Mouse (Mus musculus): ENCODE data around the gene AC131692.1. TPM values are rescaled to one million over a fixed set of nuclear protein-coding genes. Genes with fewer than 3 reads are reported as not detected.

AC131692.1 gene
- polyA plus RNA-seq, 1 experiment = not detected

GRCm38 (mm10) chr19:6061641-6062302 lies 32.4 kb upstream of the AC131692.1 start:
- Histone ChIP-seq H3K36me3 (ENCODE audit: control insufficient read depth, insufficient read depth, low read length) (peaks cover 7% of the 10 kb centered on the region), H3K4me1 (ENCODE audit: control insufficient read depth, insufficient read depth, insufficient read length, low read length) (peaks cover 6% of the 10 kb centered on the region), H3K27me3 (ENCODE audit: control insufficient read depth, insufficient read depth, low read length) (no peaks in the 10 kb centered on the region), H3K4me3 (ENCODE audit: low read depth, low read length) (peak overlapping the region; percentile 97), H3K27ac (ENCODE audit: insufficient read depth, low read depth, low read length) (peak overlapping the region; percentile 88)
- no peak for TF ChIP-seq CTCF (IDR thresholded peaks at IDR 0.05; ENCODE audit: extremely low read depth, insufficient read length, insufficient replicate concordance, low read depth, low read length)
- peak; percentile 29; the same call in 1 of the 2 replicates for TF ChIP-seq POLR2A (IDR thresholded peaks at IDR 0.05; ENCODE audit: low read depth, low read length)
- WGBS = under 1% methylated on average over 44 of the region's 44 CpGs

GRCm38 (mm10) chr19:6062418-6062817 lies 31.8 kb upstream of the AC131692.1 start:
- Histone ChIP-seq H3K27ac (ENCODE audit: insufficient read depth, low read depth, low read length) (peak overlapping the region; percentile 88), H3K4me3 (ENCODE audit: low read depth, low read length) (peak overlapping the region; percentile 97), H3K27me3 (ENCODE audit: control insufficient read depth, insufficient read depth, low read length) (no peaks in the 10 kb centered on the region), H3K4me1 (ENCODE audit: control insufficient read depth, insufficient read depth, insufficient read length, low read length) (peaks cover 9% of the 10 kb centered on the region), H3K36me3 (ENCODE audit: control insufficient read depth, insufficient read depth, low read length) (peaks cover 7% of the 10 kb centered on the region)
- no peak for TF ChIP-seq CTCF (IDR thresholded peaks at IDR 0.05; ENCODE audit: extremely low read depth, insufficient read length, insufficient replicate concordance, low read depth, low read length)
- WGBS = 16% methylated on average over 5 of the region's 5 CpGs

GRCm38 (mm10) chr19:6063081-6063480 lies 31.1 kb upstream of the AC131692.1 start:
- Histone ChIP-seq H3K27ac (ENCODE audit: insufficient read depth, low read depth, low read length) (no peak overlapping the region), H3K36me3 (ENCODE audit: control insufficient read depth, insufficient read depth, low read length) (peaks cover 7% of the 10 kb centered on the region), H3K27me3 (ENCODE audit: control insufficient read depth, insufficient read depth, low read length) (no peaks in the 10 kb centered on the region), H3K4me1 (ENCODE audit: control insufficient read depth, insufficient read depth, insufficient read length, low read length) (peaks cover 11% of the 10 kb centered on the region), H3K4me3 (ENCODE audit: low read depth, low read length) (no peak overlapping the region)
- WGBS = 91% methylated on average over 6 of the region's 6 CpGs
- TF ChIP-seq POLR2A (IDR thresholded peaks at IDR 0.05; ENCODE audit: low read depth, low read length) (no peak), CTCF (IDR thresholded peaks at IDR 0.05; ENCODE audit: extremely low read depth, insufficient read length, insufficient replicate concordance, low read depth, low read length) (no peak)

- no peak overlapping the region for H3K27ac ChIP-seq (ENCODE audit: insufficient read depth, low read depth, low read length)
- peaks cover 13% of the 10 kb centered on the region for H3K4me1 ChIP-seq (ENCODE audit: control insufficient read depth, insufficient read depth, insufficient read length, low read length)
- TF ChIP-seq CTCF (IDR thresholded peaks at IDR 0.05; ENCODE audit: extremely low read depth, insufficient read length, insufficient replicate concordance, low read depth, low read length) = no peak
- no peak for TF ChIP-seq POLR2A (IDR thresholded peaks at IDR 0.05; ENCODE audit: low read depth, low read length)
- 21% methylated on average over 5 of the region's 5 CpGs for WGBS
- H3K27me3 ChIP-seq (ENCODE audit: control insufficient read depth, insufficient read depth, low read length) = no peaks in the 10 kb centered on the region
- peak overlapping the region; percentile 67 for H3K4me3 ChIP-seq (ENCODE audit: low read depth, low read length)
- H3K36me3 ChIP-seq (ENCODE audit: control insufficient read depth, insufficient read depth, low read length) = peaks cover 17% of the 10 kb centered on the region; the same call in 1 of the 2 replicates
Observed at GRCm38 (mm10) chr19:6066571-6066970, 27.6 kb upstream of the AC131692.1 start.

- Histone ChIP-seq H3K27ac (ENCODE audit: insufficient read depth, low read depth, low read length) (peak overlapping the region; percentile 33), H3K27me3 (ENCODE audit: control insufficient read depth, insufficient read depth, low read length) (no peaks in the 10 kb centered on the region), H3K36me3 (ENCODE audit: control insufficient read depth, insufficient read depth, low read length) (peaks cover 17% of the 10 kb centered on the region; the same call in 1 of the 2 replicates), H3K4me1 (ENCODE audit: control insufficient read depth, insufficient read depth, insufficient read length, low read length) (peaks cover 12% of the 10 kb centered on the region), H3K4me3 (ENCODE audit: low read depth, low read length) (peak overlapping the region; percentile 67)
- WGBS = under 1% methylated on average over 30 of the region's 30 CpGs
- TF ChIP-seq POLR2A (IDR thresholded peaks at IDR 0.05; ENCODE audit: low read depth, low read length) (no peak), CTCF (IDR thresholded peaks at IDR 0.05; ENCODE audit: extremely low read depth, insufficient read length, insufficient replicate concordance, low read depth, low read length) (peak; percentile 79)
Observed at GRCm38 (mm10) chr19:6067011-6067723, 27.1 kb upstream of the AC131692.1 start.

GRCm38 (mm10) chr19:6067724-6068415 lies 26.3 kb upstream of the AC131692.1 start, which contains the start of gene Tm7sf2:
Gene Tm7sf2, minus strand, starts transcription at chr19:6068373.
- peaks cover 21% of the 10 kb centered on the region; the same call in 1 of the 2 replicates for H3K36me3 ChIP-seq (ENCODE audit: control insufficient read depth, insufficient read depth, low read length)
- H3K4me3 ChIP-seq (ENCODE audit: low read depth, low read length) = peak within 1 kb of the TSS; percentile 67
- H3K27me3 ChIP-seq (ENCODE audit: control insufficient read depth, insufficient read depth, low read length) = no peaks in the 10 kb centered on the region
- H3K27ac ChIP-seq (ENCODE audit: insufficient read depth, low read depth, low read length) = peak within 1 kb of the TSS; percentile 86
- peak; percentile 40 for TF ChIP-seq POLR2A (IDR thresholded peaks at IDR 0.05; ENCODE audit: low read depth, low read length)
- no peak for TF ChIP-seq CTCF (IDR thresholded peaks at IDR 0.05; ENCODE audit: extremely low read depth, insufficient read length, insufficient replicate concordance, low read depth, low read length)
- WGBS = 4% methylated on average over 33 of the region's 33 CpGs
- H3K4me1 ChIP-seq (ENCODE audit: control insufficient read depth, insufficient read depth, insufficient read length, low read length) = peaks cover 8% of the 10 kb centered on the region
